Mouse (Mus musculus) ES-CJ7 (cell line): ENCODE measurements around the gene Por.

Source experiments
- DNase-seq: peaks from one replicate; pipeline ENCODE4 v3.0.0; 2011; ENCODE audit warnings: low read depth, low spot score

The Por gene

GRCm38 (mm10) chr5:135656046-135656445 is 13.8 kb upstream of the Por start:
- no peak for DNase-seq

- DNase-seq = peak; percentile 98
Measured at GRCm38 (mm10) chr5:135657128-135657527, 12.7 kb upstream of the Por start.

- DNase-seq = peak; percentile 63
Measured at GRCm38 (mm10) chr5:135657703-135658373, 12.0 kb upstream of the Por start.

GRCm38 (mm10) chr5:135659956-135660355 is 9.9 kb upstream of the Por start:
- DNase-seq = no peak

- DNase-seq = no peak
Measured at GRCm38 (mm10) chr5:135660535-135660934, 9.3 kb upstream of the Por start.

- DNase-seq = no peak
Measured at GRCm38 (mm10) chr5:135666890-135667289, 2.9 kb upstream of the Por start.

- no peak for DNase-seq
Measured at GRCm38 (mm10) chr5:135668071-135668470, 1.8 kb upstream of the Por start.

- DNase-seq = no peak
Measured at GRCm38 (mm10) chr5:135670881-135671280, 1.0 kb downstream of the Por start.

- DNase-seq = no peak
Measured at GRCm38 (mm10) chr5:135672509-135672908, 2.7 kb downstream of the Por start.

GRCm38 (mm10) chr5:135672980-135673379 is 3.1 kb downstream of the Por start:
- DNase-seq = no peak

- DNase-seq = peak; percentile 77
Measured at GRCm38 (mm10) chr5:135674349-135674775, 4.5 kb downstream of the Por start.

GRCm38 (mm10) chr5:135674821-135675220 is 5.0 kb downstream of the Por start:
- peak; percentile 98 for DNase-seq

GRCm38 (mm10) chr5:135676696-135677095 is 6.9 kb downstream of the Por start:
- DNase-seq = no peak

GRCm38 (mm10) chr5:135677251-135677650 is 7.4 kb downstream of the Por start:
- no peak for DNase-seq

- no peak for DNase-seq
Measured at GRCm38 (mm10) chr5:135678481-135678880, 8.6 kb downstream of the Por start.

- DNase-seq = no peak
Measured at GRCm38 (mm10) chr5:135680967-135681545, 11.2 kb downstream of the Por start.

- DNase-seq = no peak
Measured at GRCm38 (mm10) chr5:135682009-135682408, 12.2 kb downstream of the Por start.

- DNase-seq = no peak
Measured at GRCm38 (mm10) chr5:135682942-135683570, 13.2 kb downstream of the Por start.

- DNase-seq = no peak
Measured at GRCm38 (mm10) chr5:135690401-135690800, 20.6 kb downstream of the Por start.

- DNase-seq = no peak
Measured at GRCm38 (mm10) chr5:135691266-135691665, 21.4 kb downstream of the Por start.

GRCm38 (mm10) chr5:135693281-135693853 is 23.5 kb downstream of the Por start:
- DNase-seq = no peak

GRCm38 (mm10) chr5:135695277-135695721 is 25.5 kb downstream of the Por start:
- DNase-seq = no peak

GRCm38 (mm10) chr5:135697711-135698111 is 27.9 kb downstream of the Por start:
- DNase-seq = no peak
